Mouse (Mus musculus) neural tube, postnatal 0 days (tissue): ENCODE measurements around the gene Ferd3l. TPM values are rescaled to one million over a fixed set of nuclear protein-coding genes. Genes with fewer than 3 reads are reported as not detected.

ENCODE experiments used
- polyA plus RNA-seq: library from polyadenylated mRNA; unstranded; fragments of >200 nt; fragmentation: Nextera tagmentation; extraction: Ambion mirVana; gene quantifications from 2 replicates; pipeline ENCODE4 v1.2.1, GENCODE M21; 2015

The Ferd3l gene
- 0.18 and 0.45 TPM in 2 replicates for polyA plus RNA-seq

DNA sequence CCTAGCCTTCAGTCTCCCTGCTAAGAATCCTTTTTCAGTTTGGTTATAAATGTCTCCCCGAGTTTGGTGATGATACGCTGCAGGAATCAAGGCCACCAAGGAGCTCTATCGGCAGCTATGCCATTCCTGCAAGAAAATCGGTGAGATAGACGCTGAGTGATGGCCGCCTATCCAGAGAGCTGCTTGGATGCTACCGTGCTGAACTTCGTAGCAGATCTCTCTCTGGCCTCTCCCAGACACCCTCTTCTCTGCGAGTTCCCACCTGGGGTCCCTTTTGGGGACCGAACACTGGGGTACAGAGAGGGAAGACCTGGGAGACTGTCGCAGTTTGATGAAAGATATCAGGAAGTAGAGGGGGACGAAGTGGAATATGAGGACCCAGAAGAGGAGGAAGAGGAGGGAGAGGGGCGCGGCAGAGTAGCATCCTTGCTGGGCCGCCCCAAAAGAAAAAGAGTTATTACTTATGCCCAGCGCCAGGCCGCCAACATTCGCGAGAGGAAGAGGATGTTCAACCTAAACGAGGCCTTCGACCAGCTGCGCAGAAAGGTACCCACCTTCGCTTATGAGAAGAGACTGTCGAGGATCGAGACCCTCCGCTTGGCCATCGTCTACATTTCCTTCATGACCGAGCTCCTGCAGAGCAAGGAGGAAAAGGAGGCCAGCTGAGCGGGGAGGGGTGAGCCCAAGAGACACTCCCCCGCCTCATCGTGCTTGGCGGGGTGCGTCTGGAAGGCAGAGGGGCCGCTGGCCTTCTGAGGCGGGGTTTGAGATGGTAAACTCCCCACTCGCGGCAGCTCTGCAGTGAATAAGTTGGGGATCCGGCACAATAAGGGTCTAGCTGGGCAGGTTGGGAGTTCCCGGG lies at the start of gene Ferd3l:
Ferd3l (plus strand) TSS at position 95 of the 862 bp plus-strand sequence.

DNA sequence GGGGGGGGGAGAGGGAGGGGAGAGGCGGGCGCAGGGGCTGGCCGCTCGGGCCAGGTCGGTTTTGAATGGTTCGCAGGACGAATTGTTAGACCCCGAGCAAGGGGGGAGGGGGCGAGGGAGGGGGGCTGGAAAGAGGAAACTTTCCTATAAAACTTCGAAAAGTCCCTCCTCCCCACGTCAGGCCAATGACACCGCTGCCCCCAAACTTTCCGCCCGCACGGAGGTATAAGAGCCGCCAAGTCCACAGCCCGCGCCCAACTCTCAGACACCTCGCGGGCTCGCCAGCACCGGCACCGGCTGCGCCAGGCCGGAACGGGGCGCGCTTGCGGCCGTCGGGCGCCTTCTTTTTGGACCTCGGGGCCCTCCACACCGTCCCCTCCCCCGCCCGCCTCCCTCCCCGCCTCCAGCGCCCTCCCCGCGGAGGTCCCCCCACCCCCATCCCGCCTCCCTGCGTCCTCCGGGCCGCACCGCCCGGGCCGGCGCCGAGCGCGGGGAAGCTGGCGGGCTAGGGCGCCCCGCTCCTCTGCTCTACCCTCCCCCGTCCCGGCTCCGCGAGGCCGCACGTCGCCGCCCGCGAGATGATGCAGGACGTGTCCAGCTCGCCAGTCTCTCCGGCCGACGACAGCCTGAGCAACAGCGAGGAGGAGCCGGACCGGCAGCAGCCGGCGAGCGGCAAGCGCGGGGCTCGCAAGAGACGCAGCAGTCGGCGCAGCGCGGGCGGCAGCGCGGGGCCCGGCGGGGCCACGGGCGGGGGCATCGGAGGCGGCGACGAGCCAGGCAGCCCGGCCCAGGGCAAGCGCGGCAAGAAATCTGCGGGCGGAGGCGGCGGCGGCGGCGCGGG lies 29.4 kb downstream of the Ferd3l start, which contains the start of gene Twist1:
Twist1 (plus strand) TSS at position 272 of the 841 bp plus-strand sequence.

Other genes with a start within 250 kb of the Ferd3l start
- 1.7 and 2.9 TPM in 2 replicates for gene Twist1, start 29.2 kb downstream of the Ferd3l start, polyA plus RNA-seq